Mouse (Mus musculus) A20 (cell line): ENCODE measurements around the gene Magohb.
A peak's percentile ranks its signal among the peaks of the same experiment; 100 is the strongest.
"Not testable (repeated sequence)": the region's sequence is repeated elsewhere in the genome, so short reads cannot be mapped to it uniquely, and the experiment has no call there.

Experiments used
- DNase-seq: peaks from one replicate; pipeline ENCODE4 v3.0.0-alpha.2; 2011; ENCODE audit warnings: low read depth, low spot score

Magohb gene

GRCm38 (mm10) chr6:131292991-131293788, at the start of gene Magohb:
Gene Magohb (minus strand): TSS chr6:131293244.
- DNase-seq: peak; percentile 85

GRCm38 (mm10) chr6:131340082-131340481, 47.0 kb upstream of the Magohb start:
- DNase-seq: no peak

GRCm38 (mm10) chr6:131339309-131339708, 46.3 kb upstream of the Magohb start:
- DNase-seq: no peak

- no peak for DNase-seq
These were observed 45.7 kb upstream of the Magohb start for GRCm38 (mm10) chr6:131338787-131339186.

GRCm38 (mm10) chr6:131327076-131327475, 34.0 kb upstream of the Magohb start:
- DNase-seq: no peak

- DNase-seq: no peak
These were observed 29.0 kb upstream of the Magohb start for GRCm38 (mm10) chr6:131321854-131322639.

- DNase-seq: peak; percentile 5
These were observed 23.4 kb upstream of the Magohb start for GRCm38 (mm10) chr6:131316155-131317101.

- peak; percentile 22 for DNase-seq
These were observed 15.0 kb upstream of the Magohb start for GRCm38 (mm10) chr6:131308031-131308430.

- DNase-seq: no peak
These were observed 11.7 kb upstream of the Magohb start for GRCm38 (mm10) chr6:131304776-131305175.

GRCm38 (mm10) chr6:131298531-131298930, 5.5 kb upstream of the Magohb start:
- DNase-seq: no peak

- no peak for DNase-seq
These were observed 1.5 kb upstream of the Magohb start for GRCm38 (mm10) chr6:131294435-131295112.

GRCm38 (mm10) chr6:131293916-131294315, 872 bp upstream of the Magohb start:
- DNase-seq: no peak

- peak; percentile 38 for DNase-seq
These were observed 611 bp downstream of the Magohb start for GRCm38 (mm10) chr6:131292276-131292990.

GRCm38 (mm10) chr6:131290430-131290829, 2.6 kb downstream of the Magohb start:
- DNase-seq: peak; percentile 56

- not testable (repeated sequence) for DNase-seq
These were observed 14.9 kb downstream of the Magohb start for GRCm38 (mm10) chr6:131278160-131278559.

GRCm38 (mm10) chr6:131276659-131277058, 16.4 kb downstream of the Magohb start:
- no peak for DNase-seq

GRCm38 (mm10) chr6:131272311-131272710, 20.7 kb downstream of the Magohb start:
- no peak for DNase-seq

- DNase-seq: no peak
These were observed 22.7 kb downstream of the Magohb start for GRCm38 (mm10) chr6:131270312-131270711.

GRCm38 (mm10) chr6:131269599-131269998, 23.4 kb downstream of the Magohb start:
- DNase-seq: peak; percentile 68

GRCm38 (mm10) chr6:131264175-131264574, 28.9 kb downstream of the Magohb start:
- no peak for DNase-seq
